Mouse (Mus musculus) neural tube, embryonic 14.5 days (tissue): ENCODE data around the gene Atp2c2. TPM values are rescaled to one million over a fixed set of nuclear protein-coding genes. Genes with fewer than 3 reads are reported as not detected.

ENCODE experiments used
- ATAC-seq: fragments of 200-750 bp; cut with Nextera tagmentation; 2 replicates; pipeline ENCODE4 v1.8.0; 2017; ENCODE audit warnings: low read depth, mild to moderate bottlenecking, moderate TSS enrichment, moderate library complexity
- H3K27ac ChIP-seq: fragments of 300-500 bp; sonication (generic); 2 replicates; pipeline ENCODE4 v1.5.1; 2014; ENCODE audit warnings: low read depth, mild to moderate bottlenecking, control low read depth, low read length, moderate library complexity, mixed read lengths
- H3K27me3 ChIP-seq: fragments of 300-500 bp; sonication (generic); 2 replicates; pipeline ENCODE4 v1.6.1; 2014; ENCODE audit warnings: low read length; ENCODE audit not compliant: control insufficient read depth, insufficient read depth
- H3K36me3 ChIP-seq: fragments of 300-500 bp; sonication (generic); 2 replicates; pipeline ENCODE4 v1.6.1; 2014; ENCODE audit warnings: low read length, mixed read lengths; ENCODE audit not compliant: control insufficient read depth, insufficient read depth
- H3K4me1 ChIP-seq: fragments of 300-500 bp; sonication (generic); 2 replicates; pipeline ENCODE4 v1.6.1; 2014; ENCODE audit warnings: low read length; ENCODE audit not compliant: control insufficient read depth, insufficient read depth
- H3K4me2 ChIP-seq: fragments of 300-500 bp; sonication (generic); 2 replicates; pipeline ENCODE4 v1.6.1; 2014; ENCODE audit warnings: mild to moderate bottlenecking, low read depth, low read length, control low read depth
- H3K4me3 ChIP-seq: fragments of 300-500 bp; sonication (generic); 2 replicates; pipeline ENCODE4 v1.5.1; 2014; ENCODE audit warnings: low read depth, low read length, control low read depth, mixed read lengths
- H3K9ac ChIP-seq: fragments of 300-500 bp; sonication (generic); replicated peaks from 2 replicates; pipeline ENCODE4 v1.6.1; 2014; ENCODE audit warnings: low read depth, mild to moderate bottlenecking, control low read depth, low read length, mixed read lengths
- H3K9me3 ChIP-seq: fragments of 300-500 bp; sonication (generic); 2 replicates; pipeline ENCODE4 v1.6.1; 2016; ENCODE audit warnings: low read length; ENCODE audit not compliant: control insufficient read depth
- WGBS: fragments of 180-500 bp; shearing (Covaris S2); extraction: QIAGEN DNeasy Blood & Tissue Kit; methylation state at CpG from one replicate; pipeline ENCODE4 v1.1.7; 2014; 5-methylcytosine and 5-hydroxymethylcytosine counted together
- polyA plus RNA-seq: library from polyadenylated mRNA; unstranded; fragments of >200 nt; fragmentation: Nextera tagmentation; extraction: Ambion mirVana; gene quantifications from 2 replicates; pipeline ENCODE4 v1.2.1, GENCODE M21; 2014

Atp2c2 gene
- polyA plus RNA-seq, 1 experiment from 2014 or later = 0.08 TPM

- no peaks in the 10 kb centered on the region for H3K27me3 ChIP-seq
- H3K27ac ChIP-seq = no peak overlapping the region
- WGBS = 84% methylated on average over 6 of the region's 6 CpGs
- H3K9me3 ChIP-seq = no peaks in the 10 kb centered on the region
- no peaks in the 10 kb centered on the region for H3K36me3 ChIP-seq
- H3K4me2 ChIP-seq = no peak overlapping the region
- no peak overlapping the region for H3K4me3 ChIP-seq
- H3K9ac ChIP-seq = no peak overlapping the region
- no peaks in the 10 kb centered on the region for H3K4me1 ChIP-seq
- ATAC-seq = no peak
Observed at GRCm38 (mm10) chr8:119712226-119712625, 12.4 kb downstream of the Atp2c2 start.

- ATAC-seq = no peak
- no peaks in the 10 kb centered on the region for H3K36me3 ChIP-seq
- no peaks in the 10 kb centered on the region for H3K9me3 ChIP-seq
- H3K27ac ChIP-seq = no peak overlapping the region
- H3K4me1 ChIP-seq = no peaks in the 10 kb centered on the region
- H3K4me2 ChIP-seq = no peak overlapping the region
- H3K4me3 ChIP-seq = no peak overlapping the region
- H3K27me3 ChIP-seq = no peaks in the 10 kb centered on the region
- 79% methylated on average over 5 of the region's 5 CpGs for WGBS
- H3K9ac ChIP-seq = no peak overlapping the region
Observed at GRCm38 (mm10) chr8:119713421-119713820, 13.6 kb downstream of the Atp2c2 start.

GRCm38 (mm10) chr8:119715221-119715620 is 15.4 kb downstream of the Atp2c2 start:
- no peak for ATAC-seq
- no peaks in the 10 kb centered on the region for H3K4me1 ChIP-seq
- WGBS = 75% methylated on average over 12 of the region's 12 CpGs

GRCm38 (mm10) chr8:119716730-119717299 is 17.0 kb downstream of the Atp2c2 start:
- no peaks in the 10 kb centered on the region for H3K9me3 ChIP-seq
- no peaks in the 10 kb centered on the region for H3K27me3 ChIP-seq
- no peak overlapping the region for H3K27ac ChIP-seq
- no peak overlapping the region for H3K4me3 ChIP-seq
- ATAC-seq = no peak
- H3K36me3 ChIP-seq = no peaks in the 10 kb centered on the region
- no peaks in the 10 kb centered on the region for H3K4me1 ChIP-seq
- no peak overlapping the region for H3K9ac ChIP-seq
- no peak overlapping the region for H3K4me2 ChIP-seq

More at GRCm38 (mm10) chr8:119715221-119715620, 15.4 kb downstream of the Atp2c2 start:
- Histone ChIP-seq H3K36me3 (no peaks in the 10 kb centered on the region), H3K4me3 (no peak overlapping the region), H3K4me2 (no peak overlapping the region), H3K9ac (no peak overlapping the region), H3K27me3 (no peaks in the 10 kb centered on the region), H3K27ac (no peak overlapping the region), H3K9me3 (no peaks in the 10 kb centered on the region)

- H3K9me3 ChIP-seq = no peaks in the 10 kb centered on the region
- no peaks in the 10 kb centered on the region for H3K36me3 ChIP-seq
- 63% methylated on average over 9 of the region's 9 CpGs for WGBS
- no peak for ATAC-seq
- H3K9ac ChIP-seq = no peak overlapping the region
- no peak overlapping the region for H3K4me2 ChIP-seq
- no peaks in the 10 kb centered on the region for H3K4me1 ChIP-seq
- H3K27me3 ChIP-seq = no peaks in the 10 kb centered on the region
- no peak overlapping the region for H3K4me3 ChIP-seq
- no peak overlapping the region for H3K27ac ChIP-seq
Observed at GRCm38 (mm10) chr8:119717765-119718164, 18.0 kb downstream of the Atp2c2 start.

- no peak overlapping the region for H3K4me2 ChIP-seq
- H3K4me1 ChIP-seq = no peaks in the 10 kb centered on the region
- no peaks in the 10 kb centered on the region for H3K9me3 ChIP-seq
- H3K36me3 ChIP-seq = no peaks in the 10 kb centered on the region
- ATAC-seq = no peak
- no peak overlapping the region for H3K9ac ChIP-seq
- no peak overlapping the region for H3K4me3 ChIP-seq
- 57% methylated on average over 12 of the region's 12 CpGs for WGBS
- no peaks in the 10 kb centered on the region for H3K27me3 ChIP-seq
- H3K27ac ChIP-seq = no peak overlapping the region
Observed at GRCm38 (mm10) chr8:119719011-119719501, 19.2 kb downstream of the Atp2c2 start.

GRCm38 (mm10) chr8:119722348-119722747 is 22.5 kb downstream of the Atp2c2 start:
- Histone ChIP-seq H3K36me3 (no peaks in the 10 kb centered on the region), H3K9me3 (no peaks in the 10 kb centered on the region), H3K4me2 (no peak overlapping the region), H3K4me3 (no peak overlapping the region), H3K9ac (no peak overlapping the region), H3K27ac (no peak overlapping the region), H3K27me3 (no peaks in the 10 kb centered on the region), H3K4me1 (no peaks in the 10 kb centered on the region)
- 57% methylated on average over 6 of the region's 6 CpGs for WGBS
- no peak for ATAC-seq

- no peaks in the 10 kb centered on the region for H3K4me1 ChIP-seq
- 76% methylated on average over 4 of the region's 4 CpGs for WGBS
- ATAC-seq = no peak
- no peaks in the 10 kb centered on the region for H3K36me3 ChIP-seq
- no peak overlapping the region for H3K27ac ChIP-seq
- H3K4me3 ChIP-seq = no peak overlapping the region
- no peaks in the 10 kb centered on the region for H3K27me3 ChIP-seq
- H3K4me2 ChIP-seq = no peak overlapping the region
- H3K9me3 ChIP-seq = no peaks in the 10 kb centered on the region
- no peak overlapping the region for H3K9ac ChIP-seq
Observed at GRCm38 (mm10) chr8:119723676-119724075, 23.9 kb downstream of the Atp2c2 start.

GRCm38 (mm10) chr8:119724596-119724995 is 24.8 kb downstream of the Atp2c2 start:
- H3K27ac ChIP-seq = no peak overlapping the region
- H3K4me3 ChIP-seq = no peak overlapping the region
- WGBS = 90% methylated on average over 6 of the region's 6 CpGs
- H3K36me3 ChIP-seq = no peaks in the 10 kb centered on the region
- no peaks in the 10 kb centered on the region for H3K4me1 ChIP-seq
- no peaks in the 10 kb centered on the region for H3K27me3 ChIP-seq
- ATAC-seq = no peak
- no peaks in the 10 kb centered on the region for H3K9me3 ChIP-seq
- no peak overlapping the region for H3K4me2 ChIP-seq
- H3K9ac ChIP-seq = no peak overlapping the region
